Mouse (Mus musculus) brain, embryonic 18.5 days (tissue): ENCODE measurements around the gene Gm14862.

Experiments
- DNase-seq: peaks from one replicate; pipeline ENCODE4 v3.0.0-alpha.2; 2012; ENCODE audit warnings: low read depth, low spot score

Gm14862 gene

GRCm38 (mm10) chrX:9222412-9223221, 34.1 kb downstream of the Gm14862 start:
- DNase-seq: no peak

- no peak for DNase-seq
Observed at GRCm38 (mm10) chrX:9221736-9222135, 35.0 kb downstream of the Gm14862 start.

GRCm38 (mm10) chrX:9221206-9221605, 35.5 kb downstream of the Gm14862 start:
- DNase-seq: no peak

- DNase-seq: no peak
Observed at GRCm38 (mm10) chrX:9219570-9219969, 37.1 kb downstream of the Gm14862 start.

- DNase-seq: no peak
Observed at GRCm38 (mm10) chrX:9216244-9216643, 40.5 kb downstream of the Gm14862 start.

GRCm38 (mm10) chrX:9205121-9205520, 51.6 kb downstream of the Gm14862 start:
- no peak for DNase-seq

- no peak for DNase-seq
Observed at GRCm38 (mm10) chrX:9202781-9203405, 53.8 kb downstream of the Gm14862 start.

GRCm38 (mm10) chrX:9201954-9202353, 54.7 kb downstream of the Gm14862 start:
- no peak for DNase-seq
